Mouse (Mus musculus) lung, postnatal 14 days (tissue): ENCODE results near the gene Tph1.
"Not testable (repeated sequence)": the region's sequence is repeated elsewhere in the genome, so short reads cannot be mapped to it uniquely, and the experiment has no call there.

ENCODE experiments used
- DNase-seq: peaks from one replicate; pipeline ENCODE4 v3.0.0; 2021

Tph1 gene

GRCm38 (mm10) chr7:46672160-46672672 lies at the start of gene Tph1:
Tph1 (minus strand) TSS chr7:46672537.
- DNase-seq, result no peak

- DNase-seq, result no peak
Measured at GRCm38 (mm10) chr7:46720460-46720859, 48.1 kb upstream of the Tph1 start.

GRCm38 (mm10) chr7:46719526-46719925 lies 47.2 kb upstream of the Tph1 start:
- peak; percentile 75 for DNase-seq

- DNase-seq, result no peak
Measured at GRCm38 (mm10) chr7:46718591-46719270, 46.4 kb upstream of the Tph1 start.

GRCm38 (mm10) chr7:46716897-46717296 lies 44.6 kb upstream of the Tph1 start:
- peak; percentile 65 for DNase-seq

GRCm38 (mm10) chr7:46715600-46715999 lies 43.3 kb upstream of the Tph1 start, which contains the start of gene Saa3:
Saa3 (minus strand) TSS chr7:46715700.
- DNase-seq, result no peak

- peak; percentile 82 for DNase-seq
Measured at GRCm38 (mm10) chr7:46714518-46714917, 42.2 kb upstream of the Tph1 start.

GRCm38 (mm10) chr7:46712250-46712649 lies 39.9 kb upstream of the Tph1 start:
- no peak for DNase-seq

GRCm38 (mm10) chr7:46710390-46710844 lies 38.1 kb upstream of the Tph1 start, which contains the start of gene Saal1:
Saal1 (minus strand) TSS chr7:46710680.
- peak; percentile 88 for DNase-seq

GRCm38 (mm10) chr7:46700521-46701025 lies 28.2 kb upstream of the Tph1 start:
- DNase-seq, result no peak

GRCm38 (mm10) chr7:46696754-46697153 lies 24.4 kb upstream of the Tph1 start:
- no peak for DNase-seq

GRCm38 (mm10) chr7:46686827-46687226 lies 14.5 kb upstream of the Tph1 start:
- no peak for DNase-seq

GRCm38 (mm10) chr7:46680732-46681131 lies 8.4 kb upstream of the Tph1 start:
- DNase-seq, result no peak

- DNase-seq, result not testable (repeated sequence)
Measured at GRCm38 (mm10) chr7:46679044-46679443, 6.7 kb upstream of the Tph1 start.

GRCm38 (mm10) chr7:46678417-46678816 lies 6.1 kb upstream of the Tph1 start:
- no peak for DNase-seq

GRCm38 (mm10) chr7:46676808-46677360 lies 4.5 kb upstream of the Tph1 start:
- no peak for DNase-seq

GRCm38 (mm10) chr7:46675886-46676285 lies 3.5 kb upstream of the Tph1 start:
- no peak for DNase-seq

- DNase-seq, result no peak
Measured at GRCm38 (mm10) chr7:46675061-46675460, 2.7 kb upstream of the Tph1 start.

- DNase-seq, result no peak
Measured at GRCm38 (mm10) chr7:46667256-46667655, 5.1 kb downstream of the Tph1 start.

- DNase-seq, result peak; percentile 20
Measured at GRCm38 (mm10) chr7:46665236-46665635, 7.1 kb downstream of the Tph1 start.

GRCm38 (mm10) chr7:46661591-46662090 lies 10.7 kb downstream of the Tph1 start:
- no peak for DNase-seq

GRCm38 (mm10) chr7:46652279-46652678 lies 20.1 kb downstream of the Tph1 start:
- DNase-seq, result no peak

GRCm38 (mm10) chr7:46650231-46650630 lies 22.1 kb downstream of the Tph1 start:
- DNase-seq, result not testable (repeated sequence)
